Mouse (Mus musculus): ENCODE results near the gene Nek5.

DNA sequence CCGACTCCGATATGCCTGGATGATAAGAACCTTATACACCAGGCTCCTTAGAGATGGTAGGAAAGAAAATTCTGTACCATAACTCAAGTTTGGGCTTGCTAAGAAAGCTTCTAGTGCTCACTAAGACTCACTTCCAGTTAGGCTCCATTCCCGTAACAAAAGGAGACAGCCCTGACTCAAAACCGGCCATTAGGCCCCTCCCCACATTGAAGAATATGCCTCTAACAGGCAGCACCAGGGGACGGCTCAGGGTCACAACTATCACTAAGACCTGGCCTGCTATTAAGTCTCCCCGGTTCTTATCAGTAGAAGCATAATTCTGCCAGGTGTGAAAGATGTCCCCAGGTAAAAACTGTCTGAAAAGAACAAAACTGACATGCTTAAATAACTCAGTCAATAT, 21.0 kb upstream of the Nek5 start:
- TF ChIP-seq MAFK (IDR thresholded peaks at IDR 0.05; ENCODE audit: insufficient read depth, low read depth, low read length), result no peak
- TF ChIP-seq ZC3H11A (IDR thresholded peaks at IDR 0.05; ENCODE audit: borderline replicate concordance, low read depth, low read length), result no peak
- no peak for TF ChIP-seq CHD2 (IDR thresholded peaks at IDR 0.05; ENCODE audit: low read depth, low read length)
- TF ChIP-seq HCFC1 (IDR thresholded peaks at IDR 0.05; ENCODE audit: borderline replicate concordance, insufficient read depth, low read length), result no peak
